Mouse (Mus musculus): Measurements from ENCODE around the gene Pmepa1. TPM values are rescaled to one million over a fixed set of nuclear protein-coding genes. Genes with fewer than 3 reads are reported as not detected.

Gene Pmepa1
- polyA plus RNA-seq, 1 experiment = 5.3 TPM

GRCm38 (mm10) chr2:173281021-173281937, 4.9 kb upstream of the Pmepa1 start:
- Histone ChIP-seq H3K9me3 (0 out of 2 replicates have a peak, but pooled peaks cover 5% of the 10 kb centered on the region), H3K27me3 (replicated peaks) (peaks cover 83% of the 10 kb centered on the region), H3K4me1 (peaks cover 24% of the 10 kb centered on the region), H3K36me3 (replicated peaks; ENCODE audit: low read length) (no peaks in the 10 kb centered on the region), H3K4me3 (replicated peaks) (no peak overlapping the region)
- TF ChIP-seq FLI1 (IDR thresholded peaks at IDR 0.05; ENCODE audit: low read length) (no peak), GATA1 (IDR thresholded peaks at IDR 0.05; ENCODE audit: borderline replicate concordance, low read length) (no peak)

- Histone ChIP-seq H3K9me3 (0 out of 2 replicates have a peak, but pooled peaks cover 5% of the 10 kb centered on the region), H3K4me3 (replicated peaks) (no peak overlapping the region), H3K4me1 (peaks cover 39% of the 10 kb centered on the region), H3K27me3 (replicated peaks) (peaks cover 91% of the 10 kb centered on the region), H3K36me3 (replicated peaks; ENCODE audit: low read length) (no peaks in the 10 kb centered on the region)
- TF ChIP-seq GATA1 (IDR thresholded peaks at IDR 0.05; ENCODE audit: borderline replicate concordance, low read length) = no peak
- no peak for TF ChIP-seq FLI1 (IDR thresholded peaks at IDR 0.05; ENCODE audit: low read length)
These were observed 2.7 kb upstream of the Pmepa1 start for GRCm38 (mm10) chr2:173278846-173279580.

- Histone ChIP-seq H3K27me3 (replicated peaks) (peaks cover 95% of the 10 kb centered on the region), H3K36me3 (replicated peaks; ENCODE audit: low read length) (no peaks in the 10 kb centered on the region), H3K9me3 (0 out of 2 replicates have a peak, but pooled peaks cover 5% of the 10 kb centered on the region), H3K4me3 (replicated peaks) (peak overlapping the region; percentile 90), H3K4me1 (peaks cover 34% of the 10 kb centered on the region)
- TF ChIP-seq GATA1 (IDR thresholded peaks at IDR 0.05; ENCODE audit: borderline replicate concordance, low read length) = no peak
- no peak for TF ChIP-seq FLI1 (IDR thresholded peaks at IDR 0.05; ENCODE audit: low read length)
These were observed 526 bp upstream of the Pmepa1 start for GRCm38 (mm10) chr2:173276859-173277258.

- Histone ChIP-seq H3K36me3 (replicated peaks; ENCODE audit: low read length) (no peaks in the 10 kb centered on the region), H3K9me3 (0 out of 2 replicates have a peak, but pooled peaks cover 5% of the 10 kb centered on the region), H3K27me3 (replicated peaks) (peaks cover 97% of the 10 kb centered on the region), H3K4me1 (peaks cover 29% of the 10 kb centered on the region), H3K4me3 (replicated peaks) (peak overlapping the region; percentile 90)
- TF ChIP-seq GATA1 (IDR thresholded peaks at IDR 0.05; ENCODE audit: borderline replicate concordance, low read length) (no peak), FLI1 (IDR thresholded peaks at IDR 0.05; ENCODE audit: low read length) (no peak)
These were observed 761 bp downstream of the Pmepa1 start for GRCm38 (mm10) chr2:173275343-173276201.

GRCm38 (mm10) chr2:173274428-173275342, 1.6 kb downstream of the Pmepa1 start:
- Histone ChIP-seq H3K27me3 (replicated peaks) (peaks cover 99% of the 10 kb centered on the region), H3K4me3 (replicated peaks) (peak overlapping the region; percentile 90), H3K36me3 (replicated peaks; ENCODE audit: low read length) (no peaks in the 10 kb centered on the region), H3K4me1 (peaks cover 29% of the 10 kb centered on the region), H3K9me3 (0 out of 2 replicates have a peak, but pooled peaks cover 5% of the 10 kb centered on the region)
- TF ChIP-seq GATA1 (IDR thresholded peaks at IDR 0.05; ENCODE audit: borderline replicate concordance, low read length) (no peak), FLI1 (IDR thresholded peaks at IDR 0.05; ENCODE audit: low read length) (no peak)

GRCm38 (mm10) chr2:173273885-173274284, 2.4 kb downstream of the Pmepa1 start:
- peaks cover 99% of the 10 kb centered on the region for H3K27me3 ChIP-seq (replicated peaks)
- no peaks in the 10 kb centered on the region for H3K36me3 ChIP-seq (replicated peaks; ENCODE audit: low read length)
- no peaks in the 10 kb centered on the region for H3K9me3 ChIP-seq
- TF ChIP-seq GATA1 (IDR thresholded peaks at IDR 0.05; ENCODE audit: borderline replicate concordance, low read length) (no peak), FLI1 (IDR thresholded peaks at IDR 0.05; ENCODE audit: low read length) (no peak)
- H3K4me1 ChIP-seq = peaks cover 29% of the 10 kb centered on the region
- no peak overlapping the region for H3K4me3 ChIP-seq (replicated peaks)

- Histone ChIP-seq H3K9me3 (no peaks in the 10 kb centered on the region), H3K36me3 (replicated peaks; ENCODE audit: low read length) (no peaks in the 10 kb centered on the region), H3K4me1 (peaks cover 29% of the 10 kb centered on the region), H3K4me3 (replicated peaks) (no peak overlapping the region), H3K27me3 (replicated peaks) (peaks cover 99% of the 10 kb centered on the region)
- no peak for TF ChIP-seq GATA1 (IDR thresholded peaks at IDR 0.05; ENCODE audit: borderline replicate concordance, low read length)
- no peak for TF ChIP-seq FLI1 (IDR thresholded peaks at IDR 0.05; ENCODE audit: low read length)
These were observed 3.9 kb downstream of the Pmepa1 start for GRCm38 (mm10) chr2:173272354-173272900.

GRCm38 (mm10) chr2:173271541-173271940, 4.8 kb downstream of the Pmepa1 start:
- no peaks in the 10 kb centered on the region for H3K36me3 ChIP-seq (replicated peaks; ENCODE audit: low read length)
- TF ChIP-seq FLI1 (IDR thresholded peaks at IDR 0.05; ENCODE audit: low read length) (no peak), GATA1 (IDR thresholded peaks at IDR 0.05; ENCODE audit: borderline replicate concordance, low read length) (no peak)
- H3K4me1 ChIP-seq = peaks cover 20% of the 10 kb centered on the region
- H3K27me3 ChIP-seq (replicated peaks) = peaks cover 99% of the 10 kb centered on the region
- no peaks in the 10 kb centered on the region for H3K9me3 ChIP-seq
- no peak overlapping the region for H3K4me3 ChIP-seq (replicated peaks)
